23 mouse cellular contexts compared by ENCODE assay signal in genomic region chr10:82974627-82975177, GRCm38 (mm10). TPM values are rescaled to one million over a fixed set of nuclear protein-coding genes. Genes with fewer than 3 reads are reported as not detected.
DNase-seq lines count a peak whose midpoint lies in the region; ATAC-seq and TF ChIP-seq lines count a peak whose summit lies in the region.
"Had no signal": no experiment of that assay in that cellular context is flagged by ENCODE, and none has a peak within 500 bp of the region (broad histone marks: within the 10 kb centered on the region; RNA-seq: fewer than 3 reads in every experiment).

No protein-coding gene starts in this region.

- no peaks in the 10 kb centered on the region for H3K27me3 ChIP-seq in embryonic facial prominence, embryonic 11.5 days (ENCODE audit: control insufficient read depth, insufficient read depth, low read length)
- peaks cover 6% of the 10 kb centered on the region; the same call in 1 of the 2 replicates for H3K27me3 ChIP-seq in embryonic facial prominence, embryonic 10.5 days (replicated peaks; ENCODE audit: low read depth, poor library complexity, severe bottlenecking)
- H3K27me3 ChIP-seq in embryonic facial prominence, embryonic 12.5 days, result no peaks in the 10 kb centered on the region
- peaks cover 14% of the 10 kb centered on the region; the same call in 1 of the 2 replicates for H3K27me3 ChIP-seq in intestine, postnatal 0 days (replicated peaks; ENCODE audit: control insufficient read depth, insufficient read depth, low read length)
- no peaks in the 10 kb centered on the region for H3K27me3 ChIP-seq in stomach, embryonic 14.5 days (ENCODE audit: control insufficient read depth, insufficient read depth, low read length)
- no peaks in the 10 kb centered on the region for H3K27me3 ChIP-seq in kidney, embryonic 16.5 days (ENCODE audit: insufficient read depth, low read length)
- H3K27me3 ChIP-seq: forebrain, embryonic 13.5 days; kidney, embryonic 15.5 days; limb, embryonic 15.5 days; midbrain, embryonic 13.5 days; neural tube, embryonic 15.5 days; Patski; stomach, embryonic 15.5 days had no signal

- no peak overlapping the region for H3K27ac ChIP-seq in embryonic facial prominence, embryonic 11.5 days (replicated peaks; ENCODE audit: low read depth, low read length)
- no peak overlapping the region for H3K27ac ChIP-seq in embryonic facial prominence, embryonic 10.5 days (replicated peaks)
- H3K27ac ChIP-seq in embryonic facial prominence, embryonic 12.5 days, result no peak overlapping the region
- H3K27ac ChIP-seq in intestine, postnatal 0 days (ENCODE audit: low read depth, low read length), result no peak overlapping the region
- no peak overlapping the region for H3K27ac ChIP-seq in stomach, embryonic 14.5 days (ENCODE audit: low read length)
- H3K27ac ChIP-seq in kidney, embryonic 16.5 days (ENCODE audit: low read length), result no peak overlapping the region
- H3K27ac ChIP-seq: forebrain, embryonic 13.5 days; hindbrain, embryonic 10.5 days; kidney, embryonic 15.5 days; limb, embryonic 15.5 days; macrophage; midbrain, embryonic 13.5 days; neural tube, embryonic 15.5 days; stomach, embryonic 15.5 days had no signal

- no peak overlapping the region for H3K4me2 ChIP-seq in embryonic facial prominence, embryonic 11.5 days (ENCODE audit: low read depth, low read length)
- no peak overlapping the region for H3K4me2 ChIP-seq in embryonic facial prominence, embryonic 12.5 days (replicated peaks)
- no peak overlapping the region for H3K4me2 ChIP-seq in intestine, postnatal 0 days (replicated peaks; ENCODE audit: low read depth)
- H3K4me2 ChIP-seq in stomach, embryonic 14.5 days (replicated peaks; ENCODE audit: low read depth, low read length), result no peak overlapping the region
- H3K4me2 ChIP-seq in kidney, embryonic 16.5 days (replicated peaks; ENCODE audit: low read depth, low read length), result no peak overlapping the region
- H3K4me2 ChIP-seq: forebrain, embryonic 13.5 days; kidney, embryonic 15.5 days; limb, embryonic 15.5 days; midbrain, embryonic 13.5 days; neural tube, embryonic 15.5 days; stomach, embryonic 15.5 days had no signal

- WGBS in embryonic facial prominence, embryonic 11.5 days, result 46% methylated on average over 6 of the region's 6 CpGs
- 58% methylated on average over 6 of the region's 6 CpGs for WGBS in embryonic facial prominence, embryonic 10.5 days
- 44% methylated on average over 6 of the region's 6 CpGs for WGBS in embryonic facial prominence, embryonic 12.5 days
- 36% methylated on average over 6 of the region's 6 CpGs for WGBS in intestine, postnatal 0 days
- 62% methylated on average over 6 of the region's 6 CpGs for WGBS in stomach, embryonic 14.5 days
- 44% methylated on average over 6 of the region's 6 CpGs for WGBS in kidney, embryonic 16.5 days

- H3K9ac ChIP-seq in embryonic facial prominence, embryonic 11.5 days (replicated peaks; ENCODE audit: low read length), result no peak overlapping the region
- H3K9ac ChIP-seq in embryonic facial prominence, embryonic 12.5 days, result no peak overlapping the region
- H3K9ac ChIP-seq in intestine, postnatal 0 days (ENCODE audit: low read depth, low read length), result no peak overlapping the region
- H3K9ac ChIP-seq in stomach, embryonic 14.5 days (replicated peaks; ENCODE audit: low read depth, low read length), result no peak overlapping the region
- H3K9ac ChIP-seq in kidney, embryonic 16.5 days (replicated peaks; ENCODE audit: low read length), result no peak overlapping the region
- H3K9ac ChIP-seq: forebrain, embryonic 13.5 days; kidney, embryonic 15.5 days; limb, embryonic 15.5 days; midbrain, embryonic 13.5 days; neural tube, embryonic 15.5 days; stomach, embryonic 15.5 days had no signal

- DNase-seq in embryonic facial prominence, embryonic 11.5 days (ENCODE audit: low spot score), result peak; percentile 40
- DNase-seq in embryonic facial prominence, embryonic 10.5 days (ENCODE audit: low spot score), result no peak
- DNase-seq in left cerebral cortex, adult 11 months (ENCODE audit: low spot score), result no peak
- DNase-seq in layer of hippocampus, adult 9-10 months (ENCODE audit: low spot score), result no peak
- DNase-seq: adrenal gland, adult 8-10 months; cerebellum, postnatal 14 days; embryo, embryonic 11 days; gastrocnemius, postnatal 36 days; right cerebral cortex, postnatal 14 days; spleen, adult 18-20 months had no signal

- no peaks in the 10 kb centered on the region for H3K4me1 ChIP-seq in embryonic facial prominence, embryonic 11.5 days (ENCODE audit: control insufficient read depth, insufficient read depth, low read length)
- peaks cover 4% of the 10 kb centered on the region for H3K4me1 ChIP-seq in embryonic facial prominence, embryonic 10.5 days
- H3K4me1 ChIP-seq in embryonic facial prominence, embryonic 12.5 days, result 0 out of 2 replicates have a peak, but pooled peaks cover 4% of the 10 kb centered on the region
- 0 out of 2 replicates have a peak, but pooled peaks cover 4% of the 10 kb centered on the region for H3K4me1 ChIP-seq in intestine, postnatal 0 days (replicated peaks; ENCODE audit: control insufficient read depth, insufficient read depth, low read length)
- H3K4me1 ChIP-seq in stomach, embryonic 14.5 days (ENCODE audit: control insufficient read depth, insufficient read depth, low read length), result no peaks in the 10 kb centered on the region
- H3K4me1 ChIP-seq in kidney, embryonic 16.5 days (ENCODE audit: insufficient read depth, low read length), result no peaks in the 10 kb centered on the region
- H3K4me1 ChIP-seq: forebrain, embryonic 13.5 days; limb, embryonic 15.5 days; midbrain, embryonic 13.5 days; neural tube, embryonic 15.5 days; stomach, embryonic 15.5 days had no signal

- no peak for TF ChIP-seq CTCF in intestine, postnatal 0 days (IDR thresholded peaks at IDR 0.05; ENCODE audit: low read depth)

- no peaks in the 10 kb centered on the region for H3K9me3 ChIP-seq in embryonic facial prominence, embryonic 11.5 days (replicated peaks; ENCODE audit: control insufficient read depth, low read length)
- no peaks in the 10 kb centered on the region for H3K9me3 ChIP-seq in embryonic facial prominence, embryonic 10.5 days
- H3K9me3 ChIP-seq in embryonic facial prominence, embryonic 12.5 days, result no peaks in the 10 kb centered on the region
- no peaks in the 10 kb centered on the region for H3K9me3 ChIP-seq in intestine, postnatal 0 days (ENCODE audit: control insufficient read depth)
- H3K9me3 ChIP-seq in stomach, embryonic 14.5 days (ENCODE audit: control insufficient read depth, low read depth, low read length), result no peaks in the 10 kb centered on the region
- no peaks in the 10 kb centered on the region for H3K9me3 ChIP-seq in kidney, embryonic 16.5 days (ENCODE audit: low read length)
- H3K9me3 ChIP-seq: forebrain, embryonic 13.5 days; hindbrain, embryonic 10.5 days; kidney, embryonic 15.5 days; limb, embryonic 15.5 days; midbrain, embryonic 13.5 days; neural tube, embryonic 15.5 days; stomach, embryonic 15.5 days had no signal

- no peak overlapping the region for H3K4me3 ChIP-seq in embryonic facial prominence, embryonic 11.5 days (ENCODE audit: low read depth, low read length)
- no peak overlapping the region for H3K4me3 ChIP-seq in embryonic facial prominence, embryonic 10.5 days
- no peak overlapping the region for H3K4me3 ChIP-seq in embryonic facial prominence, embryonic 12.5 days
- H3K4me3 ChIP-seq in intestine, postnatal 0 days (ENCODE audit: low read depth, low read length), result no peak overlapping the region
- H3K4me3 ChIP-seq in stomach, embryonic 14.5 days (ENCODE audit: low read depth, low read length), result no peak overlapping the region
- no peak overlapping the region for H3K4me3 ChIP-seq in kidney, embryonic 16.5 days (ENCODE audit: low read length)
- H3K4me3 ChIP-seq: forebrain, embryonic 13.5 days; hindbrain, embryonic 10.5 days; kidney, embryonic 15.5 days; limb, embryonic 15.5 days; midbrain, embryonic 13.5 days; neural tube, embryonic 15.5 days; stomach, embryonic 15.5 days had no signal

- no peak; the same call in 1 of the 2 replicates for ATAC-seq in embryonic facial prominence, embryonic 11.5 days (replicated peaks; ENCODE audit: insufficient number of reproducible peaks, low FRiP score, low TSS enrichment, low read depth)
- ATAC-seq in embryonic facial prominence, embryonic 12.5 days (ENCODE audit: insufficient number of reproducible peaks, insufficient read depth, low FRiP score, low TSS enrichment), result 0 out of 2 replicates have a peak, but pooled peaks have one; percentile 52
- peak; percentile 46 for ATAC-seq in intestine, postnatal 0 days
- peak; percentile 60; the same call in 1 of the 2 replicates for ATAC-seq in stomach, embryonic 14.5 days (ENCODE audit: insufficient number of reproducible peaks, insufficient read depth, low FRiP score, low read depth)
- ATAC-seq in kidney, embryonic 16.5 days (ENCODE audit: low FRiP score, low TSS enrichment), result no peak
- ATAC-seq: forebrain, embryonic 13.5 days; midbrain, embryonic 13.5 days; Patski had no signal

- no peaks in the 10 kb centered on the region for H3K36me3 ChIP-seq in embryonic facial prominence, embryonic 11.5 days (replicated peaks; ENCODE audit: control insufficient read depth, insufficient read depth, low read depth, low read length)
- no peaks in the 10 kb centered on the region for H3K36me3 ChIP-seq in embryonic facial prominence, embryonic 10.5 days (replicated peaks)
- no peaks in the 10 kb centered on the region for H3K36me3 ChIP-seq in embryonic facial prominence, embryonic 12.5 days
- no peaks in the 10 kb centered on the region for H3K36me3 ChIP-seq in intestine, postnatal 0 days (ENCODE audit: control insufficient read depth, insufficient read depth)
- no peaks in the 10 kb centered on the region for H3K36me3 ChIP-seq in stomach, embryonic 14.5 days (ENCODE audit: control insufficient read depth, insufficient read depth, low read length)
- H3K36me3 ChIP-seq in kidney, embryonic 16.5 days (ENCODE audit: insufficient read depth, low read length), result no peaks in the 10 kb centered on the region
- H3K36me3 ChIP-seq: hindbrain, embryonic 10.5 days; kidney, embryonic 15.5 days; limb, embryonic 15.5 days; midbrain, embryonic 13.5 days; neural tube, embryonic 15.5 days; stomach, embryonic 15.5 days had no signal

RNA-seq across cellular contexts. Expression of gene Chst11, which starts 10.6 kb away (rescaled TPM):
- polyA plus RNA-seq in embryonic facial prominence, embryonic 11.5 days (2014; fragmentation: Nextera tagmentation; extraction: Ambion mirVana), result 2.1 and 2.3 TPM in 2 replicates
- 1.1 and 1.3 TPM in 2 replicates for polyA plus RNA-seq in embryonic facial prominence, embryonic 10.5 days (2016; fragmentation: Nextera tagmentation; extraction: Ambion mirVana)
- polyA plus RNA-seq in embryonic facial prominence, embryonic 12.5 days (2016; fragmentation: Nextera tagmentation; extraction: Ambion mirVana), result 2.2 and 2.4 TPM in 2 replicates
- 0.46 and 0.50 TPM in 2 replicates for polyA plus RNA-seq in intestine, postnatal 0 days (2015; fragmentation: Nextera tagmentation; extraction: Ambion mirVana)
- polyA plus RNA-seq in stomach, embryonic 14.5 days (2014; fragmentation: Nextera tagmentation; extraction: Ambion mirVana), result 2.0 TPM in 2 replicates
- 4.8 and 5.2 TPM in 2 replicates for polyA plus RNA-seq in kidney, embryonic 16.5 days (2015; fragmentation: Nextera tagmentation; extraction: Ambion mirVana)

Comparison
In these comparisons a context has a peak if more than half of its experiments do, and no peak if none do; other contexts are left out.
1. ATAC-seq: peak in embryonic facial prominence, embryonic 12.5 days (single experiment), intestine, postnatal 0 days (single experiment) and stomach, embryonic 14.5 days (single experiment); none in embryonic facial prominence, embryonic 11.5 days (single experiment) and kidney, embryonic 16.5 days (single experiment).